Mouse (Mus musculus): ENCODE data around the gene Abl2.

GRCm38 (mm10) chr1:156620292-156620909 lies 61.8 kb downstream of the Abl2 start:
- no peak for TF ChIP-seq CTCF (IDR thresholded peaks at IDR 0.05; ENCODE audit: control insufficient read depth, insufficient read depth, low read length)
- TF ChIP-seq POLR2A (IDR thresholded peaks at IDR 0.05; ENCODE audit: borderline replicate concordance, control insufficient read depth, low read depth, low read length) = no peak

Data from bone marrow, adult 2 months (tissue).